Mouse (Mus musculus) bone marrow macrophage, adult 2 months (primary cell): ENCODE results near the gene Ube3a. TPM values are rescaled to one million over a fixed set of nuclear protein-coding genes. Genes with fewer than 3 reads are reported as not detected.

Experiments
- H3K27ac ChIP-seq: 2 replicates; pipeline ENCODE4 v1.5.1; 2012; ENCODE audit warnings: low read depth, low read length; ENCODE audit not compliant: insufficient read depth
- H3K4me1 ChIP-seq: 2 replicates; pipeline ENCODE4 v1.6.1; 2012; ENCODE audit warnings: low read length; ENCODE audit not compliant: control insufficient read depth, insufficient read depth
- H3K4me3 ChIP-seq: 2 replicates; pipeline ENCODE4 v1.5.1; 2012; ENCODE audit warnings: mild to moderate bottlenecking, low read length, moderate library complexity; ENCODE audit not compliant: insufficient read depth
- CTCF ChIP-seq: IDR thresholded peaks from 2 replicates; pipeline ENCODE4 v1.5.1; 2012; ENCODE audit warnings: low read depth, mild to moderate bottlenecking, low read length, moderate library complexity
- POLR2A ChIP-seq: IDR thresholded peaks from 2 replicates; pipeline ENCODE4 v1.6.1; 2012; ENCODE audit warnings: mild to moderate bottlenecking, low read depth, low read length, borderline replicate concordance
- polyA plus RNA-seq: library from polyadenylated mRNA; stranded (reverse); fragments of >200 nt; gene quantifications from 2 replicates; pipeline ENCODE4 v1.2.4, GENCODE M21; 2012; ENCODE audit not compliant: missing spikeins, insufficient read depth, insufficient read length

Ube3a gene
- polyA plus RNA-seq, 1 experiment = 42.1 TPM

- Histone ChIP-seq H3K27ac (no peak overlapping the region), H3K4me3 (no peak overlapping the region), H3K4me1 (peaks cover 3% of the 10 kb centered on the region; the same call in 1 of the 2 replicates)
- no peak for TF ChIP-seq POLR2A
Observed at GRCm38 (mm10) chr7:59234773-59235401, 6.3 kb downstream of the Ube3a start.

- Histone ChIP-seq H3K27ac (no peak overlapping the region), H3K4me1 (no peaks in the 10 kb centered on the region), H3K4me3 (no peak overlapping the region)
- TF ChIP-seq CTCF = no peak
- no peak for TF ChIP-seq POLR2A
Observed at GRCm38 (mm10) chr7:59243257-59243656, 14.7 kb downstream of the Ube3a start.

DNA sequence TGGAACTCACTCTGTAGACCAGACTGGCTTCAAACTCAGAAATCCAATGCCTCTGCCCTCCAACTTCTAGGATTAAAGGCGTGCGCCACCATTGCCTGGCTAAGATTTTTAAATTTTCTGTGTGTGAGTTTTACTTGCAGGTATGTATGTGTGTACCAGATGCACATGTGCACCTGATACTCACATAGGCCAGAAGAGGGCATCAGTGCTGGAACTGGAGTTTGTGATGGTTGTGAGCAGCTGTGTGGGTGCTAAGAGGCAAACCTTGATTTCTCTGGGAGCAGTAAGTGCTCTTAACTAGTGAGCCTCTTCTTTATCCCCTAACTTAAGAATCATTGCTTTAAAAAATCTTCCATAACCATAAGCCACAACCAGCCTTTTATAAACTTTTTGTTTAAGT, 17.0 kb downstream of the Ube3a start:
- H3K4me3 ChIP-seq = no peak overlapping the region
- TF ChIP-seq CTCF (no peak), POLR2A (no peak)

GRCm38 (mm10) chr7:59253373-59253772, 24.8 kb downstream of the Ube3a start:
- TF ChIP-seq CTCF (no peak), POLR2A (no peak)
- Histone ChIP-seq H3K4me1 (no peaks in the 10 kb centered on the region), H3K27ac (no peak overlapping the region), H3K4me3 (no peak overlapping the region)

More for the DNA sequence above, 17.0 kb downstream of the Ube3a start:
- Histone ChIP-seq H3K27ac (no peak overlapping the region), H3K4me1 (no peaks in the 10 kb centered on the region)

DNA sequence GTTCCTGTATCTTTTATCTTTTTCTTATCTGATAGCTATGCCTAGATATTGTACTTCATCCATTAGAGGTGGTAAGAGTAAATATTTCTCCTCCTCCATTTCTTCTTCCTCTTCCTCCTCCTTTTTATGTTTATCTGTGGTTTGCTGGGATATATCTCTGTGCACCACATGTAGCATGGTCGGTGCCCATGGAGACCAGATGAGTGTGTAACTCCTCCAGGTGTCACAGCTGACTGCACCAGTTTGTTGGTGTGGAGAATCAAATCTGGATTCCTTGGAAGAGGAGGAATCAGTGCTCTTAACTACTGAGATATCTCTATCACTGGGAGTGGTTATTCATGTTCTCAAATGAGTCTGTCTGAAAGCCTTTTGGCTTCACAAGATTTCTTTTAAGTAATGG, 37.0 kb downstream of the Ube3a start:
- TF ChIP-seq POLR2A (no peak), CTCF (no peak)
- Histone ChIP-seq H3K4me3 (no peak overlapping the region), H3K27ac (no peak overlapping the region), H3K4me1 (peaks cover 2% of the 10 kb centered on the region; the same call in 1 of the 2 replicates)

GRCm38 (mm10) chr7:59271775-59272174, 43.2 kb downstream of the Ube3a start:
- no peak for TF ChIP-seq CTCF
- TF ChIP-seq POLR2A = no peak

GRCm38 (mm10) chr7:59312576-59312975, 84.0 kb downstream of the Ube3a start:
- Histone ChIP-seq H3K27ac (no peak overlapping the region), H3K4me3 (no peak overlapping the region), H3K4me1 (no peaks in the 10 kb centered on the region)
- TF ChIP-seq POLR2A (no peak), CTCF (no peak)

More at GRCm38 (mm10) chr7:59271775-59272174, 43.2 kb downstream of the Ube3a start:
- peaks cover 2% of the 10 kb centered on the region; the same call in 1 of the 2 replicates for H3K4me1 ChIP-seq
- no peak overlapping the region for H3K27ac ChIP-seq
- H3K4me3 ChIP-seq = no peak overlapping the region

GRCm38 (mm10) chr7:59322759-59323158, 94.2 kb downstream of the Ube3a start:
- TF ChIP-seq POLR2A = no peak
- no peak for TF ChIP-seq CTCF
- H3K4me1 ChIP-seq = no peaks in the 10 kb centered on the region
- no peak overlapping the region for H3K27ac ChIP-seq
- H3K4me3 ChIP-seq = no peak overlapping the region
